Mouse (Mus musculus) urinary bladder, postnatal 36 days (tissue): ENCODE data around the gene Zfp871.
"Not testable (repeated sequence)": the region's sequence is repeated elsewhere in the genome, so short reads cannot be mapped to it uniquely, and the experiment has no call there.

ENCODE experiments used
- DNase-seq, 2 experiments: peaks; one replicate each; pipeline ENCODE4 v3.0.0; 2022; ENCODE audit warnings: low spot score in 2 of 2, mixed read lengths in 1 of 2

Zfp871 gene

GRCm38 (mm10) chr17:32738406-32738805 lies 49.7 kb downstream of the Zfp871 start:
- no peak for DNase-seq

DNA sequence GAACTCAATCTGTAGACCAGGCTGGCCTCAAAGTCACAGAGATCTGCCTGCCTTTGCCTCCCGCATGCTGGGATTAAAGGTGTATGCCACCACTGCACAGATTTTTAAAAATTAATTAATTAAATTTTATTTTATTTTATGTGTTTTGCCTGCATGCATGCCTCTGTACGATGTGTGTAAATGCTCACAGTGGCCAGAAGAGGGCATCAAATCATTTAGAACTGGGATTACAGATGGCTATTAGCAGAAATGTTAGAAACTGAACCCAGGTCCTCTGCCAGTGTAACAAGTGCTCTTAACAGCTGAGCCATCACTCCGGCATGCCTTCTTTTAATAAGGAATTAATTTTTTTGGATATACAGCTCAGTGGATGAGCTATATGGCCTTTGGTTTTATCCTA lies 59.1 kb downstream of the Zfp871 start:
- no peak for DNase-seq

DNA sequence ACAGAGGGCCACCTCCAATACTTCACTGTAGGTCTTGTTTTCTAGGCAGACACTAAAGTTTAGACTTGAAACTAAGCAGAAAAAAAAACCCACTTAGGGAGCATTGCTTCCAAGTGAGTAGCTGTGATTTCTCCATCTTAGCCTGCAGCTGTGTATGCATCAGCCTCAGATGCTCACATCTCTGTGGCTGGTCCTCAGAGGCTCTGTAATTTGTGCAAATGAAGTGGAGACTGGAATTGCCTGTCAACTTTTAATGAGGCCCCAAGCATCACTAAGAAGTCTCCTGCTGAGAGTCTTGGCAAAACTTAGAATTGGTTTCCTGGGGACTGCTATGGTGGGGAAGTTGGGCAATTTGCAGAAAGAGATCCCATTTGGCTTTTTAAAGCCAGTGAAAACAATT lies 61.7 kb downstream of the Zfp871 start:
- not testable (repeated sequence) for DNase-seq

- DNase-seq, result no peak
Measured at GRCm38 (mm10) chr17:32722771-32723170, 65.3 kb downstream of the Zfp871 start.

- not testable (repeated sequence) for DNase-seq
Measured at GRCm38 (mm10) chr17:32722151-32722550, 65.9 kb downstream of the Zfp871 start.
